ENCODE assay signal across 1 mouse cellular context in genomic region chr11:73023827-73024226, GRCm38 (mm10).
TF ChIP-seq lines count a peak whose summit lies in the region.

No protein-coding gene starts in this region.

TF ChIP-seq in CH12.LX, 34 proteins besides CTCF, POLR2A, EP300 and RAD21 (continued from another document):
- no peak for TF ChIP-seq JUND (conservative IDR thresholded peaks at IDR 0.05; ENCODE audit: low read depth, low read length)
